26 mouse cellular contexts compared by ENCODE assay signal in the genomic region with DNA sequence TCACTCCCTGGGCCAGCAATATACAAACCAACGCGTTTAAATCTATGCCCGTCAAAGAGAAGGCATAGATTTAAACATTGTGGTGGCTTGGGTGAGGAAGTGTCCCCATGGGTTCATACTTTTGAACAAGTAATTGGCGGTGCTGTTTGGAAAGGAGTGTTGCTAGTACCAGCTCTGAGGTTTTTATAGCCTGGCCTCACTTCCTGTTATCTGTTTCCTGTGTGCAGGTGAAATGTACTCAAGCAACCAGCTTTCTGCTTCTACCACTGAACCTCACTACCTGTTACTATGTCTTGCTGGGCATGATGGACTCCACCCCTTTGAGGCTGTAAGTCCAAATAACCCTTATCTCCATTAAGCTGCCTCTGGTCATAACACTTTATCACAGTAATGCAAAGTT. TPM values are rescaled to one million over a fixed set of nuclear protein-coding genes. Genes with fewer than 3 reads are reported as not detected.
DNase-seq lines count a peak whose midpoint lies in the region; ATAC-seq lines count a peak whose summit lies in the region.
"Had no signal": no experiment of that assay in that cellular context is flagged by ENCODE, and none has a peak within 500 bp of the region (broad histone marks: within the 10 kb centered on the region; RNA-seq: fewer than 3 reads in every experiment).

No protein-coding gene starts in this region.

- no peaks in the 10 kb centered on the region for H3K36me3 ChIP-seq in forebrain, embryonic 16.5 days (ENCODE audit: control insufficient read depth, insufficient read depth)
- H3K36me3 ChIP-seq: heart, embryonic 12.5 days; kidney, embryonic 15.5 days; limb, embryonic 13.5 days had no signal

- no peak overlapping the region for H3K9ac ChIP-seq in forebrain, embryonic 16.5 days (replicated peaks; ENCODE audit: low read depth, low read length)
- H3K9ac ChIP-seq: forebrain, embryonic 13.5 days; heart, embryonic 12.5 days; hindbrain, embryonic 14.5 days; kidney, embryonic 15.5 days; limb, embryonic 13.5 days; liver, embryonic 12.5 days had no signal

- DNase-seq in 416B (ENCODE audit: low read depth), result peak; percentile 20
- DNase-seq in CD4-positive helper T cell, adult 2 months (ENCODE audit: low read depth, low spot score), result peak; percentile 12
- peak; percentile 37 for DNase-seq in naive thymus-derived CD4-positive, alpha-beta T cell, adult 2 months (ENCODE audit: low read depth)
- no peak for DNase-seq in adrenal gland, postnatal 4 days (ENCODE audit: low spot score in 2 of 2)
- DNase-seq in lung, adult 18-20 months, result no peak
- DNase-seq: adrenal gland, adult 2 months; adrenal gland, postnatal 36 days; cerebellum, adult 2 months; cerebellum, postnatal 25 days; gastrocnemius, postnatal 14 days; heart, adult 2 months; kidney, adult 18-20 months; kidney, postnatal 4 days; lung, adult 2 months; midbrain, embryonic 14.5 days; right cerebral cortex, postnatal 25 days; thymus, postnatal 36 days had no signal

- 98% methylated on average over 4 of the region's 4 CpGs for WGBS in forebrain, embryonic 16.5 days

- no peak overlapping the region for H3K4me2 ChIP-seq in forebrain, embryonic 16.5 days (ENCODE audit: low read length)
- H3K4me2 ChIP-seq: forebrain, embryonic 13.5 days; heart, embryonic 12.5 days; hindbrain, embryonic 14.5 days; kidney, embryonic 15.5 days; limb, embryonic 13.5 days; liver, embryonic 12.5 days had no signal

- no peak overlapping the region for H3K27ac ChIP-seq in forebrain, embryonic 16.5 days (ENCODE audit: low read length)
- H3K27ac ChIP-seq: forebrain, embryonic 13.5 days; heart, adult 2 months; hindbrain, embryonic 14.5 days; kidney, embryonic 15.5 days; limb, embryonic 13.5 days; liver, embryonic 12.5 days had no signal

- H3K27me3 ChIP-seq in forebrain, embryonic 16.5 days (replicated peaks; ENCODE audit: control insufficient read depth, insufficient read depth, low read length), result no peaks in the 10 kb centered on the region
- H3K27me3 ChIP-seq: forebrain, embryonic 13.5 days; heart, embryonic 12.5 days; kidney, embryonic 15.5 days; limb, embryonic 13.5 days; liver, embryonic 12.5 days; megakaryocyte, embryonic 14.5 days had no signal

- no peaks in the 10 kb centered on the region for H3K4me1 ChIP-seq in forebrain, embryonic 16.5 days (replicated peaks; ENCODE audit: control insufficient read depth, insufficient read depth, low read length)
- H3K4me1 ChIP-seq: kidney, embryonic 15.5 days; limb, embryonic 13.5 days had no signal

- H3K4me3 ChIP-seq in forebrain, embryonic 16.5 days (replicated peaks; ENCODE audit: low read length), result no peak overlapping the region
- H3K4me3 ChIP-seq: forebrain, embryonic 13.5 days; heart, adult 2 months; heart, embryonic 12.5 days; kidney, embryonic 15.5 days; limb, embryonic 13.5 days; liver, embryonic 12.5 days; megakaryocyte, embryonic 14.5 days had no signal

- no peaks in the 10 kb centered on the region for H3K9me3 ChIP-seq in forebrain, embryonic 16.5 days (ENCODE audit: control insufficient read depth, low read length)
- H3K9me3 ChIP-seq: forebrain, embryonic 13.5 days; heart, embryonic 12.5 days; kidney, embryonic 15.5 days; limb, embryonic 13.5 days; liver, embryonic 12.5 days; megakaryocyte, embryonic 14.5 days had no signal

- ATAC-seq in granulocyte monocyte progenitor cell, adult 5-6 weeks (replicated peaks; ENCODE audit: poor library complexity, severe bottlenecking), result peak; percentile 35
- ATAC-seq in forebrain, embryonic 16.5 days, result no peak
- ATAC-seq: forebrain, embryonic 13.5 days; liver, embryonic 12.5 days had no signal

RNA-seq across cellular contexts. Expression of a gene that starts 45.6 kb away (rescaled TPM):
- 18.3 and 18.4 TPM in 2 replicates for total RNA-seq in granulocyte monocyte progenitor cell, adult 5-6 weeks (2014; fragmentation: Nextera tagmentation)
- 15.8 and 21.6 TPM in 2 replicates for total RNA-seq in granulocyte monocyte progenitor cell, adult 5-6 weeks (2017)
- polyA plus RNA-seq in forebrain, embryonic 16.5 days (2015; fragmentation: Nextera tagmentation; extraction: Ambion mirVana), result 4.7 and 6.4 TPM in 2 replicates
- 10 to 100 TPM in 1 of 2 experiments, 1 to 10 TPM in 1; 9.7 to 10.7 TPM for total RNA-seq in adrenal gland, postnatal 4 days (2021)

RNA-seq across cellular contexts. Expression of a gene that starts 45.8 kb away (rescaled TPM):
- 163 and 173 TPM in 2 replicates for total RNA-seq in granulocyte monocyte progenitor cell, adult 5-6 weeks (2014; fragmentation: Nextera tagmentation)
- total RNA-seq in granulocyte monocyte progenitor cell, adult 5-6 weeks (2017), result 42.9 and 58.8 TPM in 2 replicates
- 95.8 and 109 TPM in 2 replicates for polyA plus RNA-seq in forebrain, embryonic 16.5 days (2015; fragmentation: Nextera tagmentation; extraction: Ambion mirVana)
- 10 to 100 TPM; 77.8 to 84.8 TPM for total RNA-seq in adrenal gland, postnatal 4 days (2021)

Comparison
In these comparisons a context has a peak if more than half of its experiments do, and no peak if none do; other contexts are left out.
1. DNase-seq: peak in 416B (single experiment), CD4-positive helper T cell, adult 2 months (single experiment) and naive thymus-derived CD4-positive, alpha-beta T cell, adult 2 months (single experiment); none in adrenal gland, postnatal 4 days (0 of 2) and lung, adult 18-20 months (0 of 2).